Mouse (Mus musculus) intestine, embryonic 15.5 days (tissue): ENCODE data around the gene Usp13. TPM values are rescaled to one million over a fixed set of nuclear protein-coding genes. Genes with fewer than 3 reads are reported as not detected.

Source experiments
- ATAC-seq: fragments of 200-750 bp; cut with Nextera tagmentation; 2 replicates; pipeline ENCODE4 v1.8.0; 2017; ENCODE audit warnings: moderate TSS enrichment, moderate library complexity
- H3K27ac ChIP-seq: fragments of 300-500 bp; sonication (generic); 2 replicates; pipeline ENCODE4 v1.5.1; 2015; ENCODE audit warnings: mild to moderate bottlenecking, inconsistent platforms
- H3K27me3 ChIP-seq: fragments of 300-500 bp; sonication (generic); replicated peaks from 2 replicates; pipeline ENCODE4 v1.6.1; 2015; ENCODE audit warnings: inconsistent platforms
- H3K36me3 ChIP-seq: fragments of 300-500 bp; sonication (generic); 2 replicates; pipeline ENCODE4 v1.6.1; 2015; ENCODE audit warnings: inconsistent platforms
- H3K4me1 ChIP-seq: fragments of 300-500 bp; sonication (generic); replicated peaks from 2 replicates; pipeline ENCODE4 v1.6.1; 2015; ENCODE audit warnings: inconsistent platforms
- H3K4me2 ChIP-seq: fragments of 300-500 bp; sonication (generic); replicated peaks from 2 replicates; pipeline ENCODE4 v1.6.1; 2015; ENCODE audit warnings: mild to moderate bottlenecking, inconsistent platforms
- H3K4me3 ChIP-seq: fragments of 300-500 bp; sonication (generic); replicated peaks from 2 replicates; pipeline ENCODE4 v1.5.1; 2015; ENCODE audit warnings: inconsistent platforms
- H3K9ac ChIP-seq: fragments of 300-500 bp; sonication (generic); 2 replicates; pipeline ENCODE4 v1.6.1; 2015; ENCODE audit warnings: inconsistent platforms
- H3K9me3 ChIP-seq: fragments of 300-500 bp; sonication (generic); 2 replicates; pipeline ENCODE4 v1.6.1; 2016; ENCODE audit warnings: inconsistent platforms
- WGBS: fragments of 180-500 bp; shearing (Covaris S2); methylation state at CpG from one replicate; pipeline ENCODE4 v1.1.7; 2015; 5-methylcytosine and 5-hydroxymethylcytosine counted together
- polyA plus RNA-seq: library from polyadenylated mRNA; unstranded; fragments of >200 nt; fragmentation: Nextera tagmentation; extraction: Ambion mirVana; gene quantifications from 2 replicates; pipeline ENCODE4 v1.2.1, GENCODE M21; 2015

Gene Usp13
- polyA plus RNA-seq, 1 experiment from 2014 or later: 4.3 TPM

DNA sequence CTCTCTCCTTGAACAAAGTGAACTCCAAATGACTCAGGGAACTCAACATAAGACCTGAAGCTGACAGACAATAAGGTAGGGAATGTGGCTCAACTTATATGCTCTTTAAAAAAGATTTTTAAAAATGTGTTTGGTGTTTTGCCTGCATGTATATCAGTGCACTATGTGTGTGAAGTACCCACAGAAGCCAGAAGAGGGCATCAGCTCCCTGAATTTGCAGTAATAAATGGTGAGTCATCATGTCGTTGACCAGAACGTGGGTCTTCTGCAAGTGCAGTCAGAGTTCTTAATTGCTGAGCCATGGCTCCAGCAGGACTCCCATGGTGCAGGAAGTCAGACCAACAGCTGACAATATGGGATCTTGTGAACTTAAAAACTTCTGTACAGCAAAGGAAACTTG is 148.2 kb downstream of the Usp13 start:
- no peaks in the 10 kb centered on the region for H3K4me1 ChIP-seq
- H3K9ac ChIP-seq: no peak overlapping the region
- no peaks in the 10 kb centered on the region for H3K27me3 ChIP-seq
- H3K27ac ChIP-seq: no peak overlapping the region
- H3K36me3 ChIP-seq: no peaks in the 10 kb centered on the region
- no peak overlapping the region for H3K4me2 ChIP-seq
- no peaks in the 10 kb centered on the region for H3K9me3 ChIP-seq
- no peak overlapping the region for H3K4me3 ChIP-seq
- ATAC-seq: no peak
- WGBS: 4% methylated on average over 2 of the region's 2 CpGs

DNA sequence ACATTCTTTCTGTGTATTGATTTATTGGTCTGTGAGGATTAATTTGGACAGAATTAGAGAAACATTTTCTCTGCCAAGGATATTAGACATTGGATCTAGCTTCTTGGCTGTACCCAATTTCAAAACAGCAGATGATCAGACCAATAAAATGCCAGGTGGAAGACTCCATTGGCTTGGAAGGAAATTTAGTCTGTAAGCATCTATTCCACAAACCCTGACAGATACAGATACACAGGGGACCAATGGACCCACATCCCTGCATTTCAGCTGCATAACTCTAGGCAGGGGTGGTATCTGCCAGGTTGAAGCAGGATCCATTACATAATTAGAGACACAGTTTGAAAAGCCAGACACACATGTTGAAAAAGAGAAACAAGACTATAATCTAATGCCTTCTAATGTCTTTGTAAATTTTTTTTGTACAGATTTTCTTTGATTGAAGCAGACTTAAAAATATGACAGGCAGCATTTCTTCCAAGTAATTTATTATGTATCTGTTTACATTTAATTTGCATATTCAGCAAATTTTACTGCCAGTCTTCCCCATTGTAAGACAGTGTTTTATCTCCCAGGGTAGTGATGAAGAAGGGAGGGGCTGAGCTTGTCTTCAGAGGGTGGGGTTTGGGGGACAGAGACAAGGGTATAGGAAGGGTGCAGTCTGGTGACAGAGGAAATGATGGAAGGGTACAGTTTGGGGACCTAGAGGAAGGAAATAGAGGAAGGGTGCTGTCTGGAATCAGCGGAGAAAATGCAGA is 151.5 kb downstream of the Usp13 start:
- Histone ChIP-seq H3K36me3 (no peaks in the 10 kb centered on the region), H3K27ac (no peak overlapping the region), H3K4me3 (no peak overlapping the region), H3K4me2 (no peak overlapping the region), H3K9me3 (no peaks in the 10 kb centered on the region), H3K27me3 (no peaks in the 10 kb centered on the region), H3K9ac (no peak overlapping the region), H3K4me1 (no peaks in the 10 kb centered on the region)
- ATAC-seq: no peak
- 70% methylated on average over 1 of the region's 1 CpGs for WGBS

DNA sequence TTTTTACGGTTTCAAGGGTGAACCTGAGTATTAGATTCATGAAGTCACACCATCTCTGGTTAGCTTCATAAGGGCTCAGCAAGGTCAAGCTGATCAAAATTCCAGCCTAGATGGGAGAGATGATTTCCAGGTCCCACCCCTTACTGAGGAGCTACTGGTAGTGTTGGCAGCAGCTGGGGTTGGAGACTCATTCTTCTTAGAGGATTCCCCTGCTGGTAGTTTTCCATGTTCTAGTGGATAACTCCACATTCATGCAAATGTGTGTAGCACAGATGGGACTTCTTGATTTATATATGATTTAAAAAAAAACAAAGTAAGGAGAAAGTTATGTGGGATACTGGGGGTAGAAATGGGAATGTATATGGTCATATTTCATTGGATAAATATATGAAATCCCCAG is 152.9 kb downstream of the Usp13 start:
- 84% methylated on average over 1 of the region's 1 CpGs for WGBS
- Histone ChIP-seq H3K4me2 (no peak overlapping the region), H3K4me1 (no peaks in the 10 kb centered on the region), H3K9me3 (no peaks in the 10 kb centered on the region), H3K36me3 (no peaks in the 10 kb centered on the region), H3K27ac (no peak overlapping the region), H3K4me3 (no peak overlapping the region), H3K27me3 (no peaks in the 10 kb centered on the region), H3K9ac (no peak overlapping the region)
- ATAC-seq: no peak

DNA sequence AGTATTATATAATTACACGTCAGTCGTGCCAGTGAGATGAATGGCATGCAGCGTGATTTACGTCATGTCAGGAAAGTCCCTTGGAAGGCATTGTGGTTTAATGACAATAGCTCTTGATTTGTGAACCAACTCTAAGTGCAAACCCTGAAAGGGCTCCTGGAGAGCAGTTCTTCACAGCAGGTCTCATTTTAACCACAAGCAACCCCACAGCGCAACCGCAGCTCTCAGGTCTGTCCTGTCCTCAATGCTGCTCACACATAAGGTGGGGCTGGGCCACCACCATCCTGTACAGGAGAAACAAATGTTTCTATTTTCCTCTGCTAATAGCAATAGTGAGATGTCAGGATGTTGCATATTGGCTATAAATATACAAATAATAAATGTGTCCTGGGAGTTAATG is 161.9 kb downstream of the Usp13 start:
- no peak for ATAC-seq
- Histone ChIP-seq H3K27me3 (no peaks in the 10 kb centered on the region), H3K9ac (no peak overlapping the region), H3K4me2 (no peak overlapping the region), H3K4me3 (no peak overlapping the region), H3K27ac (no peak overlapping the region), H3K4me1 (no peaks in the 10 kb centered on the region), H3K9me3 (no peaks in the 10 kb centered on the region), H3K36me3 (no peaks in the 10 kb centered on the region)
- WGBS: 73% methylated on average over 6 of the region's 6 CpGs

GRCm38 (mm10) chr3:32979981-32980380 is 162.6 kb downstream of the Usp13 start:
- H3K4me2 ChIP-seq: no peak overlapping the region
- H3K9me3 ChIP-seq: no peaks in the 10 kb centered on the region
- H3K27me3 ChIP-seq: no peaks in the 10 kb centered on the region
- H3K9ac ChIP-seq: no peak overlapping the region
- no peak overlapping the region for H3K4me3 ChIP-seq
- H3K27ac ChIP-seq: no peak overlapping the region
- no peaks in the 10 kb centered on the region for H3K36me3 ChIP-seq
- 49% methylated on average over 4 of the region's 4 CpGs for WGBS
- H3K4me1 ChIP-seq: no peaks in the 10 kb centered on the region
- ATAC-seq: no peak

DNA sequence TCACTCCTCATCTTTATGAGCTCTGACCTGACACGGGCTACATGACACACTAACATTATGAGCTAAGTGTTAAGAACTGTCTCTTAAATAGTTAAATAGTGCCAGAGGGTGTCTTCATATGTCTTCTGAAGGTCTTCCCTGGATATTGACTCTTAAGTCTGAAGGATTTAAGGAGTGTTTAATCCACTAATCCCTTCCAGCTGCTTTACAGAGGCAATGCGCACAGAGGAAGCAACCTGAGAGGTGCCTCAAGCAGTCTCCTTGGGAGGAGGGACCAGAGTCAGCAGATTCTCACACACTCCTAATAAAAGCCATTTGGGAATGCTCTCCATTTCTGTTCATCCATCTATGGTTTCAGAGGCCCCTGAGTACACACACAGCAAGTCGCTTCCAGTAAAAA is 167.8 kb downstream of the Usp13 start:
- H3K36me3 ChIP-seq: no peaks in the 10 kb centered on the region
- no peak for ATAC-seq
- no peak overlapping the region for H3K4me2 ChIP-seq
- no peak overlapping the region for H3K27ac ChIP-seq
- no peak overlapping the region for H3K9ac ChIP-seq
- H3K4me3 ChIP-seq: no peak overlapping the region
- H3K27me3 ChIP-seq: no peaks in the 10 kb centered on the region
- H3K4me1 ChIP-seq: no peaks in the 10 kb centered on the region
- no peaks in the 10 kb centered on the region for H3K9me3 ChIP-seq
- 52% methylated on average over 3 of the region's 3 CpGs for WGBS

Other genes with a start within 250 kb of the Usp13 start
- gene Gnb4, start 201.0 kb upstream of the Usp13 start, polyA plus RNA-seq: 52.4 and 53.4 TPM in 2 replicates
- 131 and 144 TPM in 2 replicates for gene Actl6a, start 111.2 kb upstream of the Usp13 start, polyA plus RNA-seq
- 372 and 411 TPM in 2 replicates for gene Ndufb5, start 80.6 kb upstream of the Usp13 start, polyA plus RNA-seq
- gene Mrpl47, start 79.9 kb upstream of the Usp13 start, polyA plus RNA-seq: 40.2 and 43.2 TPM in 2 replicates